Comparison of ENCODE assay signal across 13 mouse cellular contexts in the genomic region with DNA sequence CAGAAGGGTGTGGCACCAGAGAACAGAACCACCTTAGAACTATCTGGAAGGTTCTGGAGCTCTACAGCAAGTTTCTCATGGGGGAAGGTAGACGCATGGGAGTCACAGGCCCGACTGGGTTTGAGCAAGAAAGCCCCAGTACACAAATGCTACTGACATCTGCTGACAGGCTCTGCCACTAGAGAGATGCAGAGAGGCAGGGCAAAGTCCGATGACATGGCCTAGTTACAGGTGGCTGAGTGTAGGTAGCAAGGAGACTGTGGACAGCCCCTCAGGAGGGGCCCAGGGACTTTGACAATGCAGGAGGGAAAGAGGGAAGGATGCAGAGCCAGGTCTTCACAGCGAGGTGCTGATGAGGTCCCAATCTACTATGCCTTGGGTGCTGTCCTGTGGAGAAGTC.
"Had no signal": no experiment of that assay in that cellular context is flagged by ENCODE, and none has a peak within 500 bp of the region (broad histone marks: within the 10 kb centered on the region; RNA-seq: fewer than 3 reads in every experiment).

No protein-coding gene starts in this region.

- H3K27ac ChIP-seq: hindbrain, embryonic 14.5 days; hindbrain, postnatal 0 days; liver, embryonic 14.5 days; midbrain, embryonic 13.5 days; neural tube, embryonic 13.5 days had no signal

- H3K9me3 ChIP-seq: midbrain, embryonic 13.5 days; neural tube, embryonic 13.5 days had no signal

- H3K27me3 ChIP-seq: midbrain, embryonic 13.5 days; neural tube, embryonic 13.5 days had no signal

- H3K36me3 ChIP-seq: midbrain, embryonic 13.5 days; neural tube, embryonic 13.5 days had no signal

- H3K9ac ChIP-seq: hindbrain, embryonic 14.5 days; liver, embryonic 14.5 days; midbrain, embryonic 13.5 days; neural tube, embryonic 13.5 days had no signal

- H3K4me2 ChIP-seq: hindbrain, embryonic 14.5 days; midbrain, embryonic 13.5 days; neural tube, embryonic 13.5 days had no signal

- ATAC-seq: hindbrain, postnatal 0 days; inflammation-experienced regulatory T-cells, adult 6 months; midbrain, embryonic 13.5 days; midbrain, embryonic 16.5 days had no signal

- DNase-seq: kidney, adult 18-20 months; lung, adult 2 months; lung, postnatal 14 days; lung, postnatal 4 days; thymus, adult 18-20 months had no signal

- H3K4me1 ChIP-seq: midbrain, embryonic 13.5 days had no signal

- H3K4me3 ChIP-seq: midbrain, embryonic 13.5 days; myocyte; neural tube, embryonic 13.5 days had no signal
